Mouse (Mus musculus) bone marrow, adult 2 months (tissue): Measurements from ENCODE around the gene Isg20.

Source experiments
- CTCF ChIP-seq: fragments of 200-500 bp; IDR thresholded peaks from 2 replicates; pipeline ENCODE4 v1.5.1; 2011; ENCODE audit warnings: low read length, control low read depth; ENCODE audit not compliant: control insufficient read depth, insufficient read depth
- POLR2A ChIP-seq: fragments of 200-500 bp; IDR thresholded peaks from 2 replicates; pipeline ENCODE4 v1.6.1; 2011; ENCODE audit warnings: low read depth, mild to moderate bottlenecking, control low read depth, low read length, borderline replicate concordance; ENCODE audit not compliant: control insufficient read depth

DNA sequence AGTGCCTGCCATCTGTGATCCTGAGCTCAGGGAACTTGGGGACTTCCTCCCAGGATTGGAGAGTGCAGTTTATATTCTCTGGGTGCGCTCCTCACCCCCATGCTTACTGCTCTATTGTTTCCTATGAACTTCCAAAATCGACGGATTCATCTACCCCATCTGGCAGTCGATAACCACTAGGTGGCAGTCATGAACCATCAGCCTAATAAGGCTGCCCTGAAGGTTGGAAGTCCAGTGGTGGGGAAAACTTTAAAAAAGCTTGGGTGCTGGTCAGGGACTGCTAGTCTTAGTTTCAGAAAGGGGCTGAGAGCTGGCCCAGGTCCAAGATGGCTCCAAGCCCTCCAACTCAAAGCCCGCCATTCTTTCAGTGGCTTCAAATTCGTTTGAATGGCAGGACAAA lies 11.1 kb downstream of the Isg20 start:
- TF ChIP-seq CTCF = peak; percentile 69
- no peak for TF ChIP-seq POLR2A
